Mouse (Mus musculus) embryonic facial prominence, embryonic 15.5 days (tissue): ENCODE data around the gene Hcn1. TPM values are rescaled to one million over a fixed set of nuclear protein-coding genes. Genes with fewer than 3 reads are reported as not detected.

ENCODE experiments used
- ATAC-seq: fragments of 200-750 bp; cut with Nextera tagmentation; 2 replicates; pipeline ENCODE4 v1.8.0; 2017; ENCODE audit warnings: low read depth, moderate TSS enrichment; ENCODE audit not compliant: insufficient number of reproducible peaks, low FRiP score, low TSS enrichment
- H3K27ac ChIP-seq: fragments of 300-500 bp; sonication (generic); replicated peaks from 2 replicates; pipeline ENCODE4 v1.5.1; 2015; ENCODE audit warnings: mild to moderate bottlenecking, inconsistent platforms
- H3K27me3 ChIP-seq: fragments of 300-500 bp; sonication (generic); 2 replicates; pipeline ENCODE4 v1.6.1; 2015; ENCODE audit warnings: inconsistent platforms
- H3K36me3 ChIP-seq: fragments of 300-500 bp; sonication (generic); 2 replicates; pipeline ENCODE4 v1.6.1; 2015; ENCODE audit warnings: mild to moderate bottlenecking, inconsistent platforms
- H3K4me1 ChIP-seq: fragments of 300-500 bp; sonication (generic); 2 replicates; pipeline ENCODE4 v1.6.1; 2015; ENCODE audit warnings: inconsistent platforms
- H3K4me2 ChIP-seq: fragments of 300-500 bp; sonication (generic); replicated peaks from 2 replicates; pipeline ENCODE4 v1.6.1; 2015; ENCODE audit warnings: mild to moderate bottlenecking, inconsistent platforms
- H3K4me3 ChIP-seq: fragments of 300-500 bp; sonication (generic); replicated peaks from 2 replicates; pipeline ENCODE4 v1.5.1; 2015; ENCODE audit warnings: mild to moderate bottlenecking, inconsistent platforms
- H3K9ac ChIP-seq: fragments of 300-500 bp; sonication (generic); 2 replicates; pipeline ENCODE4 v1.6.1; 2015; ENCODE audit warnings: inconsistent platforms
- H3K9me3 ChIP-seq: fragments of 300-500 bp; sonication (generic); replicated peaks from 2 replicates; pipeline ENCODE4 v1.6.1; 2016; ENCODE audit warnings: inconsistent platforms
- WGBS: fragments of 180-500 bp; shearing (Covaris S2); methylation state at CpG from one replicate; pipeline ENCODE4 v1.1.7; 2015; 5-methylcytosine and 5-hydroxymethylcytosine counted together
- polyA plus RNA-seq: library from polyadenylated mRNA; unstranded; fragments of >200 nt; fragmentation: Nextera tagmentation; extraction: Ambion mirVana; gene quantifications from 2 replicates; pipeline ENCODE4 v1.2.1, GENCODE M21; 2015

Gene Hcn1
- polyA plus RNA-seq, 1 experiment from 2014 or later, result 0.24 TPM

GRCm38 (mm10) chr13:117706496-117706895, 104.4 kb downstream of the Hcn1 start:
- Histone ChIP-seq H3K9ac (no peak overlapping the region), H3K4me1 (0 out of 2 replicates have a peak, but pooled peaks cover 4% of the 10 kb centered on the region), H3K27ac (no peak overlapping the region), H3K9me3 (no peaks in the 10 kb centered on the region), H3K4me2 (no peak overlapping the region), H3K27me3 (no peaks in the 10 kb centered on the region), H3K36me3 (no peaks in the 10 kb centered on the region), H3K4me3 (no peak overlapping the region)
- WGBS, result 70% methylated on average over 2 of the region's 2 CpGs
- no peak for ATAC-seq

DNA sequence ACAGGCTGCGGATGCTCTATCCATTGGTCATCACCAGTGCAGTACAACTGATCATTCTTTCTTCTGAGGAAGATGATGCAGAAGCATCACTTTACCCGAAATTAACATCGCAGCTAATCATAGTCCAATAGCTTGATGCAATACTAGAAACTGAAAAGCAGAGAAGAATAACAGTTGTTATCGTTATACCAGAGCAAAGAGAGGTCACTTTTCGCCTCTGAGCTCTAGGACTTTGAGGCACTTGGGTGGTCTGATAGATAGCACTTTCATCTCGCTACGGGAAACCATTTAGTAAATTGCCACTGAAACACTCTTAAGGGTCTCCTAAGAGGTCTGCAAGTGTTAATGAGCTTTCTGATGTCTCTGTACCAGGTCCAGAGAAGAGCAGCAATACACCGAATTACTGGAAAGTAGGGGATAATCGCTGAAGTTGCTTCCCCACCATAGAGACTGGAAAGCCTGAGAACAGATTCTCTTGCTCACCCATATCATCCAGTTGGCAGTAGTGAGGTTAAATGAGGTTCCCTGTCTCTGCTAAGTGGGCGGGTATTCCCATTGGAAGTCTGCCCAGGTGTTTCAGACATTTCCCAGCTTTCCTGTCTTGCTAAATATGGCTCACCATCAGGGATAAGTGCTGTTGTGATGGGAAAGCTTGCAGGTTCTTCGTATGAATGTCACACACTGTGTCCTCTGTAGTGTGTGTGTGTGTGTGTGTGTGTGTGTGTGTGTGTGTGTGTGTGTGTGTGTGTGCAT, 105.0 kb downstream of the Hcn1 start:
- Histone ChIP-seq H3K27ac (no peak overlapping the region), H3K4me1 (0 out of 2 replicates have a peak, but pooled peaks cover 4% of the 10 kb centered on the region), H3K9ac (no peak overlapping the region), H3K27me3 (no peaks in the 10 kb centered on the region), H3K9me3 (no peaks in the 10 kb centered on the region), H3K4me2 (no peak overlapping the region), H3K4me3 (no peak overlapping the region), H3K36me3 (no peaks in the 10 kb centered on the region)
- no peak for ATAC-seq
- WGBS, result 83% methylated on average over 11 of the region's 11 CpGs

DNA sequence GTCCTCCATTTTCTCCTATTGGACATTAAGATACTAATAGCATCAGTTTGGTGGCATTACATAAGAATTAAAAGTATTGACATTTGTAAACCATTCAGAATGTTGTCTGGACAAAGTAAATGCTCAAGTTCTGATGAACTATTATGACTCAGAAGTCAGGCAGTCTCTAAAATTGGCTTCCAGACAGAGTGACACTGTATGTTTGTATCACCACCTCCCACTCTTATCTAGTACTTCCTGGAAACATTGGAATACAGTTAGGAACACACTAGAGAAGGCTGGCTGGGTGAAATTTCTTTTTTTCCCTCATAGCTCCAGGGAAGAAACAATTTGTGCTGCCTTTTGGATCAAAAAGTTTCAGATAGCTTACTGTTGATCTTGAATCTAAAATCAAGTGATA, 108.7 kb downstream of the Hcn1 start:
- no peaks in the 10 kb centered on the region for H3K9me3 ChIP-seq
- H3K9ac ChIP-seq, result no peak overlapping the region
- no peak for ATAC-seq
- H3K4me3 ChIP-seq, result no peak overlapping the region
- H3K27ac ChIP-seq, result no peak overlapping the region
- H3K4me2 ChIP-seq, result no peak overlapping the region
- H3K36me3 ChIP-seq, result no peaks in the 10 kb centered on the region
- H3K4me1 ChIP-seq, result 0 out of 2 replicates have a peak, but pooled peaks cover 4% of the 10 kb centered on the region
- no peaks in the 10 kb centered on the region for H3K27me3 ChIP-seq

DNA sequence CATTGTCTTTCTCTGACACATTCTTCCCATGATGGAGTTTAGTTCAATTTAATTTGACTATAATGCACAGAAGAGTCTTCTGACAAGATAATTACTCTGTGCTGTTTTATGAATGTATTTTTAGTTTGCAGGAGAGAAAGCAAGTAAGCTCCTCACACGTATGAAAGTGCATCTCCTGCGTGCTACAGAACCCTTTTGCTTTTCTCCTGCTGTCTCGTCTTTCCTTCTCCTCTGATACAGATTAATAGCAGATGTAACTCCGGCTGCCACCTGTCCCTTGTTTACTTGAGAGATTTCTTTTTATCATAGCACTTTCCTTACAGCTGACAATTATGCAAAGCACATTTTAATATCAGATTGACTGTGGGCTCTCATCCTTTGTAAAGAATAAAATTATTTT, 120.0 kb downstream of the Hcn1 start:
- Histone ChIP-seq H3K4me1 (no peaks in the 10 kb centered on the region), H3K36me3 (no peaks in the 10 kb centered on the region), H3K4me2 (no peak overlapping the region), H3K4me3 (no peak overlapping the region), H3K27me3 (no peaks in the 10 kb centered on the region), H3K9me3 (no peaks in the 10 kb centered on the region), H3K27ac (no peak overlapping the region), H3K9ac (no peak overlapping the region)
- ATAC-seq, result no peak
- 16% methylated on average over 4 of the region's 4 CpGs for WGBS

DNA sequence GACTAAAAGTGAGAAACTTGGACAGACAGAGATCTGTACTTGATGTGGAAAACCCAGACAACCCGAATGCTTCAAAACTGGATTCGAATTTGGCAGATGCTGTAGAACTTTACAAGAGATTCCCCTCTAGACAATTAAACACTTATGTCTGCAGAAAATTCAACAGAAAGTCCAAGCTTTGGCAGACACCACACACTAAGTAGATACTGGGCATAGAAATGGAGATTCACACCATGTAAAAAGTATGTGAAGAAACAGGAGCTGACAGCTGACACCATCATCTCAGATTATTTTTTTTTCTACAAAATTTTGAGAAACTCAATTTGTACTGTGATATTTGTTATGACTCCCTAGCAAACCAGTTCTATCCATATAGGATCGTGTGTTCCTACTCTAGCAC, 122.0 kb downstream of the Hcn1 start:
- Histone ChIP-seq H3K9me3 (no peaks in the 10 kb centered on the region), H3K36me3 (no peaks in the 10 kb centered on the region), H3K27me3 (no peaks in the 10 kb centered on the region), H3K27ac (no peak overlapping the region), H3K4me2 (no peak overlapping the region), H3K9ac (no peak overlapping the region), H3K4me1 (no peaks in the 10 kb centered on the region), H3K4me3 (no peak overlapping the region)
- no peak for ATAC-seq
- 69% methylated on average over 3 of the region's 3 CpGs for WGBS

- no peaks in the 10 kb centered on the region for H3K36me3 ChIP-seq
- no peak for ATAC-seq
- WGBS, result 43% methylated on average over 2 of the region's 2 CpGs
- H3K4me1 ChIP-seq, result no peaks in the 10 kb centered on the region
- no peaks in the 10 kb centered on the region for H3K9me3 ChIP-seq
- H3K27me3 ChIP-seq, result no peaks in the 10 kb centered on the region
- H3K27ac ChIP-seq, result no peak overlapping the region
- H3K9ac ChIP-seq, result no peak overlapping the region
- H3K4me2 ChIP-seq, result no peak overlapping the region
- H3K4me3 ChIP-seq, result no peak overlapping the region
Observed at GRCm38 (mm10) chr13:117728393-117728792, 126.3 kb downstream of the Hcn1 start.

GRCm38 (mm10) chr13:117732738-117733137, 130.6 kb downstream of the Hcn1 start:
- Histone ChIP-seq H3K4me1 (no peaks in the 10 kb centered on the region), H3K27ac (no peak overlapping the region), H3K9ac (no peak overlapping the region), H3K4me2 (no peak overlapping the region), H3K36me3 (no peaks in the 10 kb centered on the region), H3K27me3 (no peaks in the 10 kb centered on the region), H3K4me3 (no peak overlapping the region), H3K9me3 (no peaks in the 10 kb centered on the region)
- no peak for ATAC-seq

GRCm38 (mm10) chr13:117744451-117744850, 142.3 kb downstream of the Hcn1 start:
- H3K36me3 ChIP-seq, result no peaks in the 10 kb centered on the region
- H3K4me2 ChIP-seq, result no peak overlapping the region
- H3K9ac ChIP-seq, result no peak overlapping the region
- WGBS, result 84% methylated on average over 3 of the region's 3 CpGs
- no peak overlapping the region for H3K4me3 ChIP-seq
- no peaks in the 10 kb centered on the region for H3K27me3 ChIP-seq
- no peaks in the 10 kb centered on the region for H3K9me3 ChIP-seq
- ATAC-seq, result no peak
- H3K27ac ChIP-seq, result no peak overlapping the region
- no peaks in the 10 kb centered on the region for H3K4me1 ChIP-seq

- no peaks in the 10 kb centered on the region for H3K4me1 ChIP-seq
- ATAC-seq, result no peak
- H3K9ac ChIP-seq, result no peak overlapping the region
- no peak overlapping the region for H3K4me2 ChIP-seq
- H3K27me3 ChIP-seq, result no peaks in the 10 kb centered on the region
- H3K36me3 ChIP-seq, result no peaks in the 10 kb centered on the region
- WGBS, result 80% methylated on average over 3 of the region's 3 CpGs
- no peak overlapping the region for H3K4me3 ChIP-seq
- H3K9me3 ChIP-seq, result no peaks in the 10 kb centered on the region
- no peak overlapping the region for H3K27ac ChIP-seq
Observed at GRCm38 (mm10) chr13:117745173-117745572, 143.1 kb downstream of the Hcn1 start.

DNA sequence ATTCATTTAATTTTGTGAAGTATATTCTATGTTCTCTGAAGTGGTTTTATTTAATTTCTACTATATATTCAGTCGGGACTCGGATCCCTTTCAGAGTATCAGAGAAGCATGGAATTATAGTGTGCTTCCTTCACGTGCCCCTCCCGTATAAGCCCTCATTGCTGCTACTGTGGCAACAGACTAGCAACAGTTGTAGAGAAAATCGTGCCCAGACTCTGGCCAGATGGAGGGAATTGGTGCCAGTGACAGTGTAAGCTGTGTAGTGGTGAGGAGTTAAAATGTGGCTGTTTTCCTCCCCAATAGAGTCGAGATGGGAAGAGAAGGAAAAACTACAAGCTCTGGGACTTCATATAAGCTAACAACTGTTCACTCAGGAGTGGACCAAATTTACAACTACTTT, 163.4 kb downstream of the Hcn1 start:
- H3K36me3 ChIP-seq, result no peaks in the 10 kb centered on the region
- H3K4me3 ChIP-seq, result no peak overlapping the region
- no peak for ATAC-seq
- no peaks in the 10 kb centered on the region for H3K27me3 ChIP-seq
- no peak overlapping the region for H3K27ac ChIP-seq
- H3K9me3 ChIP-seq, result no peaks in the 10 kb centered on the region
- H3K4me2 ChIP-seq, result no peak overlapping the region
- H3K9ac ChIP-seq, result no peak overlapping the region
- WGBS, result 56% methylated on average over 6 of the region's 6 CpGs
- no peaks in the 10 kb centered on the region for H3K4me1 ChIP-seq

GRCm38 (mm10) chr13:117785376-117785775, 183.3 kb downstream of the Hcn1 start:
- H3K9me3 ChIP-seq, result no peaks in the 10 kb centered on the region
- 83% methylated on average over 2 of the region's 2 CpGs for WGBS
- H3K36me3 ChIP-seq, result no peaks in the 10 kb centered on the region
- no peak overlapping the region for H3K9ac ChIP-seq
- no peak overlapping the region for H3K4me3 ChIP-seq
- H3K27me3 ChIP-seq, result no peaks in the 10 kb centered on the region
- no peak overlapping the region for H3K27ac ChIP-seq
- H3K4me1 ChIP-seq, result no peaks in the 10 kb centered on the region
- no peak overlapping the region for H3K4me2 ChIP-seq
- ATAC-seq, result no peak

- Histone ChIP-seq H3K27ac (no peak overlapping the region), H3K9ac (no peak overlapping the region), H3K9me3 (no peaks in the 10 kb centered on the region), H3K27me3 (no peaks in the 10 kb centered on the region), H3K4me1 (no peaks in the 10 kb centered on the region), H3K36me3 (no peaks in the 10 kb centered on the region), H3K4me3 (no peak overlapping the region), H3K4me2 (no peak overlapping the region)
- WGBS, result 55% methylated on average over 1 of the region's 1 CpGs
- no peak for ATAC-seq
Observed at GRCm38 (mm10) chr13:117792861-117793260, 190.7 kb downstream of the Hcn1 start.
